Mouse (Mus musculus): ENCODE measurements around the gene Gm6217. TPM values are rescaled to one million over a fixed set of nuclear protein-coding genes. Genes with fewer than 3 reads are reported as not detected.
"Not testable (repeated sequence)": the region's sequence is repeated elsewhere in the genome, so short reads cannot be mapped to it uniquely, and the experiment has no call there.

The Gm6217 gene
- polyA plus RNA-seq, 1 experiment from 2014 or later = not detected

DNA sequence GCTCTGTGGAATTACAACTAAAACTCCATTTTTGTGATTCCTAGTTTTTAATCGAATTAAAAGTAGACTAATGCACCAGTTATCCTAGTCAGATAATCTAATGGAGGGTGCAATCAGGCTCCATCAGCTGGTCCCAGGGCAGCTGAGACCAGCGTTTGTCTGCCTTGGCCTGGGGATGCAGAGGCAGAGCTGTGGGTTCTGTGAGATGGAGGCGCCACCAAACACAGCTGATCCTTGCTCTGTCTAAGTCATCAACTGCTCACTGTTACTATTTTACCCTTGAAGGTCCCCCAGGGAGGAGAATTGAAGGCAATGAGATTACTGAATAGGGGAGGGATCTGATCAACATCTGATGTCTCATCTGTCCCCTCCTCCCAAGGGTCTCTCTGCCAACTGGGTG is 35.2 kb upstream of the Gm6217 start:
- Histone ChIP-seq H3K4me2 (no peak overlapping the region), H3K4me3 (ENCODE audit: low read depth, low read length) (no peak overlapping the region), H3K4me1 (ENCODE audit: insufficient read depth) (no peaks in the 10 kb centered on the region), H3K36me3 (ENCODE audit: insufficient read depth) (no peaks in the 10 kb centered on the region), H3K9ac (no peak overlapping the region), H3K27ac (ENCODE audit: low read depth) (no peak overlapping the region), H3K9me3 (ENCODE audit: low read depth, low read length) (no peaks in the 10 kb centered on the region), H3K27me3 (ENCODE audit: insufficient read depth, low read length) (no peaks in the 10 kb centered on the region)
- DNase-seq = no peak
- no peak for ATAC-seq (ENCODE audit: insufficient read depth)
- TF ChIP-seq CTCF (IDR thresholded peaks at IDR 0.05; ENCODE audit: low read depth) = no peak
- 64% methylated on average over 3 of the region's 3 CpGs for WGBS

DNA sequence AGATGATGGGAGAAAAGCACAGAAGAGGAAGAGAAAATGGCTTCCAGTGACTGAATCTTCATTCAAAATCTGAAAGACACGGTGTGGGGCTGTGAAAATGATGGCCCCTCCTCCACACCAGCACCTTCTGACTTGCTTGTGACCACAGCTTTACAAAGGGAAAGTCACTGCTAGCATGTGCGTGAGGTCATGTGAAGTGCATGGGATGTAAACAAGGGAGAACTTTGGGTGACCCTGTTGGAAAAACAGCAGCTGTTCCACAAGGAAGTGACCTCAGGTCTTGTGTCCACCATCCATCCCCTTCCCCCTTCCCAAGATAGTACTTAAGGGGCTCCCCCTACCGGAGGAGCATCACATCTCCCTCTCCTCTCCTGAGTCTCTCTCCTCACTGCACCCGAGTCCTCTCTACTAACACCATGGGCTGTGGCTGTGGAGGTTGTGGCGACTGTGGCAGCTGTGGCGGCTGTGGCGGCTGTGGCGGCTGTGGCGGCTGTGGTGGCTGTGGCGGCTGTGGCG is 28.7 kb upstream of the Gm6217 start, which contains the start of gene Gm47955:
Gm47955 (plus strand) TSS at position 417 of the 516 bp plus-strand sequence.
- Histone ChIP-seq H3K4me2 (no peak within 1 kb of the TSS), H3K36me3 (ENCODE audit: insufficient read depth) (no peaks in the 10 kb centered on the region), H3K27me3 (ENCODE audit: insufficient read depth, low read length) (no peaks in the 10 kb centered on the region), H3K27ac (ENCODE audit: low read depth) (no peak within 1 kb of the TSS), H3K4me1 (ENCODE audit: insufficient read depth) (no peaks in the 10 kb centered on the region), H3K9ac (no peak within 1 kb of the TSS), H3K4me3 (ENCODE audit: low read depth, low read length) (no peak within 1 kb of the TSS), H3K9me3 (ENCODE audit: low read depth, low read length) (no peaks in the 10 kb centered on the region)
- no peak for DNase-seq
- TF ChIP-seq CTCF (IDR thresholded peaks at IDR 0.05; ENCODE audit: low read depth) = no peak
- no peak for ATAC-seq (ENCODE audit: insufficient read depth)
- WGBS = 82% methylated on average over 11 of the region's 11 CpGs

GRCm38 (mm10) chr1:82955913-82956312 is 24.7 kb upstream of the Gm6217 start, which contains the start of gene Gm7544:
Gene Gm7544, minus strand, starts transcription at chr1:82956013.
- H3K27ac ChIP-seq (ENCODE audit: low read depth); H3K9ac ChIP-seq; H3K4me3 ChIP-seq (ENCODE audit: low read depth, low read length); H3K4me1 ChIP-seq (ENCODE audit: insufficient read depth); DNase-seq; H3K27me3 ChIP-seq (ENCODE audit: insufficient read depth, low read length); ATAC-seq (ENCODE audit: insufficient read depth); H3K9me3 ChIP-seq (ENCODE audit: low read depth, low read length); H3K4me2 ChIP-seq; H3K36me3 ChIP-seq (ENCODE audit: insufficient read depth): not testable (repeated sequence)

DNA sequence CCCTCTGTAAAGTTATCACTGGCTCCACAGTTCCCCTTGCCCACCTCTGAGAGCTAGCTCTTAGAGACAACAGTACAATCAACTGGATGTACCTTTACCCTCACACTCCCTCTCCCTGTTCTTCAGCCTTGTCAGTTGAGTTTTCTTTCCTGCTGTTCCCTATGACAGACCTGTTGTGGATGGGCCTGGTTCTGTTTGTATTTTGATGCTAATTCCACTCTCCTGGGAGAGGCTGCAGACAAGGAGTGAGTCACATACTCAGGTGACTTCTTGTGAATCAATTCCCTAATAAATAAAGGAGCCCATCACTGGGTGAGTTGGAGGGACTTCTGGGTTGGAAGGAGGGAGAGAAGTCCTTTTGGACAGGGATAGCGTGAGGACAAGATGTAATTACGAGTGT is 17.4 kb upstream of the Gm6217 start:
- Histone ChIP-seq H3K9me3 (ENCODE audit: low read depth, low read length) (no peaks in the 10 kb centered on the region), H3K4me2 (no peak overlapping the region), H3K4me1 (ENCODE audit: insufficient read depth) (no peaks in the 10 kb centered on the region), H3K27ac (ENCODE audit: low read depth) (no peak overlapping the region), H3K27me3 (ENCODE audit: insufficient read depth, low read length) (no peaks in the 10 kb centered on the region), H3K36me3 (ENCODE audit: insufficient read depth) (no peaks in the 10 kb centered on the region), H3K9ac (no peak overlapping the region), H3K4me3 (ENCODE audit: low read depth, low read length) (no peak overlapping the region)
- WGBS = 86% methylated on average over 2 of the region's 2 CpGs
- ATAC-seq (ENCODE audit: insufficient read depth) (no peak), DNase-seq (no peak)
- no peak for TF ChIP-seq CTCF (IDR thresholded peaks at IDR 0.05; ENCODE audit: low read depth)

DNA sequence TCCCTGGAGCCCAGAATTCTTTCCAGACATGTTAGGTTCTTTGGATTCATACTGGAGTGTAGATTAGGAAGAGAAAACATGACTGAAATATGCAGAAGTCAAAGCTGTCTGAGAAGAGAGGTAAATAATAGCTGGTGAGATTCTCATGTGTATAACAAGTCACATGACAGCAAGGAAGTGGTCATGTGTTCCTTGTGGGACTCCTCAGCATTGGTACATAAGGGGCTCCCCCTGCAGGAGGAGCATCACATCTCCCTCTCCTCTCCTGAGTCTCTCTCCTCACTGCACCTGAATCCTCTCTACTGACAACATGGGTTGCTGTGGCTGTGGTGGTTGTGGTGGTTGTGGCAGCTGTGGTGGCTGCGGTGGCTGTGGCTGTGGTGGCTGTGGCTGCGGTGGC is 14.8 kb upstream of the Gm6217 start:
- ATAC-seq (ENCODE audit: insufficient read depth); DNase-seq; H3K27me3 ChIP-seq (ENCODE audit: insufficient read depth, low read length); H3K36me3 ChIP-seq (ENCODE audit: insufficient read depth); H3K4me1 ChIP-seq (ENCODE audit: insufficient read depth); H3K9me3 ChIP-seq (ENCODE audit: low read depth, low read length); H3K4me3 ChIP-seq (ENCODE audit: low read depth, low read length); H3K4me2 ChIP-seq; H3K27ac ChIP-seq (ENCODE audit: low read depth); H3K9ac ChIP-seq: not testable (repeated sequence)
- WGBS = 95% methylated on average over 2 of the region's 2 CpGs

- not testable (repeated sequence) for DNase-seq; ATAC-seq (ENCODE audit: insufficient read depth); H3K4me3 ChIP-seq (ENCODE audit: low read depth, low read length); H3K4me1 ChIP-seq (ENCODE audit: insufficient read depth); H3K4me2 ChIP-seq; H3K27ac ChIP-seq (ENCODE audit: low read depth); H3K27me3 ChIP-seq (ENCODE audit: insufficient read depth, low read length); H3K9ac ChIP-seq; H3K9me3 ChIP-seq (ENCODE audit: low read depth, low read length); H3K36me3 ChIP-seq (ENCODE audit: insufficient read depth)
- WGBS = no CpG with 5 or more reads among the region's 6 CpGs
Observed at GRCm38 (mm10) chr1:82943295-82943694, 12.1 kb upstream of the Gm6217 start, which contains the start of gene A030003K21Rik. Gene A030003K21Rik, minus strand, starts transcription at chr1:82943388.

GRCm38 (mm10) chr1:82942505-82942904 is 11.3 kb upstream of the Gm6217 start:
- H3K36me3 ChIP-seq (ENCODE audit: insufficient read depth); H3K9me3 ChIP-seq (ENCODE audit: low read depth, low read length); ATAC-seq (ENCODE audit: insufficient read depth); H3K4me2 ChIP-seq; H3K4me1 ChIP-seq (ENCODE audit: insufficient read depth); H3K4me3 ChIP-seq (ENCODE audit: low read depth, low read length); DNase-seq; H3K27ac ChIP-seq (ENCODE audit: low read depth); H3K27me3 ChIP-seq (ENCODE audit: insufficient read depth, low read length); H3K9ac ChIP-seq: not testable (repeated sequence)
- WGBS = 70% methylated on average over 2 of the region's 2 CpGs

GRCm38 (mm10) chr1:82938666-82939065 is 7.5 kb upstream of the Gm6217 start:
- H3K4me1 ChIP-seq (ENCODE audit: insufficient read depth) = no peaks in the 10 kb centered on the region
- ATAC-seq (ENCODE audit: insufficient read depth) = no peak
- H3K36me3 ChIP-seq (ENCODE audit: insufficient read depth) = no peaks in the 10 kb centered on the region
- H3K27me3 ChIP-seq (ENCODE audit: insufficient read depth, low read length) = no peaks in the 10 kb centered on the region
- no peak for DNase-seq
- no peak for TF ChIP-seq CTCF (IDR thresholded peaks at IDR 0.05; ENCODE audit: low read depth)
- H3K9ac ChIP-seq = no peak overlapping the region
- H3K27ac ChIP-seq (ENCODE audit: low read depth) = no peak overlapping the region
- WGBS = 92% methylated on average over 5 of the region's 5 CpGs
- no peak overlapping the region for H3K4me3 ChIP-seq (ENCODE audit: low read depth, low read length)
- no peak overlapping the region for H3K4me2 ChIP-seq
- 0 out of 2 replicates have a peak, but pooled peaks cover 3% of the 10 kb centered on the region for H3K9me3 ChIP-seq (ENCODE audit: low read depth, low read length)

DNA sequence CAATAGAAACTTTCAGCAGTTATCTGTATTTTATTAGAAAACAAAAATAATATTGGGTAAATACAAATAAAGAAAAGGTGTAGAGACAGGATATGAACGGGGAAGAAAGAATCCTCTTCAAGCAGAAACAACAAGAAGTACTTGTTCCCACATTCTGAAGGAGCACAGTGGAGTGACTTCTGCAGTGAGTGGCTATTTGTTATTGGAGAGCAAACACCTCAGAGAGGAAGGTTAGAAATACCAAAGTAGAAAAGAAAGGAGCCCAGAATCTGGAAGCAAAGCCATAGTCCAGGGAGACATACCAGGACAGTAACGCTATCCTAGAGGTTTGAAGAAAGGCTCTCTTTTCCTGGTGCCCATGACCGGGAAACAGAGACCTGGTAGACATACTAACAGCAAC is 641 bp downstream of the Gm6217 start:
- H3K9me3 ChIP-seq (ENCODE audit: low read depth, low read length); ATAC-seq (ENCODE audit: insufficient read depth); DNase-seq; H3K36me3 ChIP-seq (ENCODE audit: insufficient read depth); H3K27me3 ChIP-seq (ENCODE audit: insufficient read depth, low read length); H3K4me3 ChIP-seq (ENCODE audit: low read depth, low read length); H3K27ac ChIP-seq (ENCODE audit: low read depth); H3K9ac ChIP-seq; H3K4me2 ChIP-seq; H3K4me1 ChIP-seq (ENCODE audit: insufficient read depth): not testable (repeated sequence)
- 70% methylated on average over 1 of the region's 3 CpGs for WGBS
